Comparison of ENCODE assay signal across 8 mouse cellular contexts in the genomic region with DNA sequence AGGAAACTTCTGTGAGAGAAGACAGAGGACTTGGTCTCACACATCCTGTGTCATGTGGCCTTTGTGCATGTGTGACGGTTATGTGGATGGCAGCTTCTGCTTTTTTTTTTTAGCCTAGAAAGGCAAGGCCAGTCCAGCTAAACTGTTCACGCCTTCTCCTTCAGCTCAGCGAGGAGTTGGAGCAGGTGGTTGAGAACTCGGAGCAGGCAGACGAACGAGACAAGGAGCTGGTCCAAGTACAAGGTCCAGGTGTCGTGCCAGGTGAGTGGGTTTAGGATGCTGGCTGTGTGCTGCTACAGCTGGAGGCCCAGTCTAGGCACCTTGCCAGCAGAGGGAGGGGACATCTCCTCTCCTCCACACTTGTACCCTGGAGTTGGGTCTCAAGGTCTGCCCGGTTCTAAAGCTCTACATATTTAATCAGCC. TPM values are rescaled to one million over a fixed set of nuclear protein-coding genes. Genes with fewer than 3 reads are reported as not detected.
A peak's percentile ranks its signal among the peaks of the same experiment; 100 is the strongest.
DNase-seq lines count a peak whose midpoint lies in the region; ATAC-seq and TF ChIP-seq lines count a peak whose summit lies in the region.

No protein-coding gene starts in this region.

- H3K36me3 ChIP-seq in midbrain, postnatal 0 days (ENCODE audit: insufficient read depth, low read length) = peaks cover 12% of the 10 kb centered on the region

- peak overlapping the region; percentile 81; the same call in 1 of the 2 replicates for H3K4me2 ChIP-seq in midbrain, postnatal 0 days (ENCODE audit: low read depth, low read length, poor library complexity, severe bottlenecking)

- no peaks in the 10 kb centered on the region for H3K9me3 ChIP-seq in midbrain, postnatal 0 days (ENCODE audit: low read length)

- peak; percentile 35 to 41 for DNase-seq in layer of hippocampus, postnatal 10 days (ENCODE audit: low spot score in 2 of 2)
- no peak for DNase-seq in layer of hippocampus, adult 9-10 months (ENCODE audit: low spot score)
- peak; percentile 95 to 97 for DNase-seq in kidney, adult 8-10 months
- no peak for DNase-seq in midbrain, postnatal 0 days (ENCODE audit: low spot score)
- DNase-seq in left cerebral cortex, adult 11 months (ENCODE audit: low spot score) = no peak
- no peak for DNase-seq in embryo, embryonic 10 days (ENCODE audit: low spot score)
- DNase-seq in heart, adult 9 months (ENCODE audit: low spot score in 2 of 2) = no peak

- 72% methylated on average over 8 of the region's 8 CpGs for WGBS in midbrain, postnatal 0 days

- 0 out of 2 replicates have a peak overlapping the region, but pooled peaks have one; percentile 24 for H3K9ac ChIP-seq in midbrain, postnatal 0 days (replicated peaks; ENCODE audit: low read length, poor library complexity, severe bottlenecking)

- H3K27me3 ChIP-seq in midbrain, postnatal 0 days (ENCODE audit: insufficient read depth, low read length) = no peaks in the 10 kb centered on the region

- no peaks in the 10 kb centered on the region; the same call in 1 of the 2 replicates for H3K4me1 ChIP-seq in brown adipose tissue, adult 24 weeks (ENCODE audit: control insufficient read depth, insufficient read depth, insufficient read length, low read length)
- H3K4me1 ChIP-seq in midbrain, postnatal 0 days (ENCODE audit: insufficient read depth, low read length) = peaks cover 15% of the 10 kb centered on the region; the same call in 1 of the 2 replicates

- no peak overlapping the region for H3K4me3 ChIP-seq in brown adipose tissue, adult 24 weeks (ENCODE audit: insufficient read depth, low read depth, low read length)
- H3K4me3 ChIP-seq in midbrain, postnatal 0 days (ENCODE audit: low read depth, low read length) = no peak overlapping the region

- ATAC-seq in midbrain, postnatal 0 days (ENCODE audit: low FRiP score) = no peak

- no peak for TF ChIP-seq CTCF in midbrain, postnatal 0 days (IDR thresholded peaks at IDR 0.05)

- H3K27ac ChIP-seq in brown adipose tissue, adult 24 weeks (replicated peaks; ENCODE audit: low read depth, low read length) = peak overlapping the region; percentile 15; the same call in 1 of the 2 replicates
- H3K27ac ChIP-seq in midbrain, postnatal 0 days (ENCODE audit: low read depth, low read length) = no peak overlapping the region

RNA-seq across cellular contexts. Expression of a gene that starts 2.3 kb away (rescaled TPM):
- 10 to 100 TPM; 12.1 to 12.8 TPM for total RNA-seq in layer of hippocampus, postnatal 10 days (2021)
- polyA plus RNA-seq in brown adipose tissue, adult 24 weeks (2012; ENCODE audit: insufficient read depth, insufficient read length, missing spikeins) = 1.8 and 2.3 TPM in 2 replicates
- 19.7 and 23.2 TPM in 2 replicates for total RNA-seq in midbrain, postnatal 0 days (2014; rRNA removed)
- polyA plus RNA-seq in midbrain, postnatal 0 days (2015; fragmentation: Nextera tagmentation; extraction: Ambion mirVana) = 27.6 and 28.3 TPM in 2 replicates

RNA-seq across cellular contexts. Expression of a gene that starts 10.0 kb away (rescaled TPM):
- total RNA-seq in layer of hippocampus, postnatal 10 days (2021) = 10 to 100 TPM; 74.6 to 89.2 TPM
- polyA plus RNA-seq in brown adipose tissue, adult 24 weeks (2012; ENCODE audit: insufficient read depth, insufficient read length, missing spikeins) = 88.0 and 96.2 TPM in 2 replicates
- 168 and 184 TPM in 2 replicates for total RNA-seq in midbrain, postnatal 0 days (2014; rRNA removed)
- 185 and 200 TPM in 2 replicates for polyA plus RNA-seq in midbrain, postnatal 0 days (2015; fragmentation: Nextera tagmentation; extraction: Ambion mirVana)

Comparison
In these comparisons a context has a peak if more than half of its experiments do, and no peak if none do; other contexts are left out.
1. DNase-seq: peak in layer of hippocampus, postnatal 10 days (2 of 2) and kidney, adult 8-10 months (2 of 2); none in layer of hippocampus, adult 9-10 months (single experiment), midbrain, postnatal 0 days (single experiment), left cerebral cortex, adult 11 months (single experiment), embryo, embryonic 10 days (single experiment) and heart, adult 9 months (0 of 2).